Mouse (Mus musculus) bone marrow macrophage, adult 2 months (primary cell): ENCODE measurements around the gene Camsap1.

Source experiments
- CTCF ChIP-seq: IDR thresholded peaks from 2 replicates; pipeline ENCODE4 v1.5.1; 2012; ENCODE audit warnings: low read depth, mild to moderate bottlenecking, low read length, moderate library complexity
- POLR2A ChIP-seq: IDR thresholded peaks from 2 replicates; pipeline ENCODE4 v1.6.1; 2012; ENCODE audit warnings: mild to moderate bottlenecking, low read depth, low read length, borderline replicate concordance

DNA sequence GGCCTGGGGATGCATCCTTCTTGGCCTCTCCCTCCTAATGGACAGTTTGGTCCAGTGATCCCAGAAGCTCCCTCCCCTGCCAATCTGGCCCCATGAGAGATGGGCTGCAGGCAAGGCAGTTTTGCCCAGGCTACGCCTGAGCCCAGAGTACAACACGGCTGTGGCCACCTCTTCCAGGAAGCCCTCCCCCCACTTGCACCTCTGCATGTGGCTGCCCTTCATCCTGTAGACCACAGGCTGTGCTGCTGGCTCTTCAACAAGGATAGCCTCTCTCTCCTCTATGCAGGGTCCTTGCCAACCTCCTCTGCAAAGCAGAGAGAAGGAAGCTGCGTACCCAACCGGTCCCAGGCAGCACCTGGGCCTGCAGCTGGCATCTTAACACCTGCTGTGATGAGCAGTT is 104.0 kb downstream of the Camsap1 start:
- TF ChIP-seq POLR2A (no peak), CTCF (no peak)
